Mouse (Mus musculus) heart, embryonic 13.5 days (tissue): ENCODE data around the gene Best2. TPM values are rescaled to one million over a fixed set of nuclear protein-coding genes. Genes with fewer than 3 reads are reported as not detected.

Experiments
- ATAC-seq: fragments of 200-750 bp; cut with Nextera tagmentation; 2 replicates; pipeline ENCODE4 v1.8.0; 2017; ENCODE audit warnings: moderate TSS enrichment; ENCODE audit not compliant: insufficient number of reproducible peaks, low FRiP score, low TSS enrichment; ENCODE audit errors: extremely low read depth
- H3K27ac ChIP-seq: fragments of 300-500 bp; sonication (generic); replicated peaks from 2 replicates; pipeline ENCODE4 v1.5.1; 2015; ENCODE audit warnings: moderate library complexity, mild to moderate bottlenecking, inconsistent platforms
- H3K27me3 ChIP-seq: fragments of 300-500 bp; sonication (generic); replicated peaks from 2 replicates; pipeline ENCODE4 v1.6.1; 2015; ENCODE audit warnings: mild to moderate bottlenecking, inconsistent platforms
- H3K36me3 ChIP-seq: fragments of 300-500 bp; sonication (generic); 2 replicates; pipeline ENCODE4 v1.6.1; 2015; ENCODE audit warnings: mild to moderate bottlenecking, inconsistent platforms
- H3K4me1 ChIP-seq: fragments of 300-500 bp; sonication (generic); 2 replicates; pipeline ENCODE4 v1.6.1; 2015; ENCODE audit warnings: inconsistent platforms
- H3K4me2 ChIP-seq: fragments of 300-500 bp; sonication (generic); 2 replicates; pipeline ENCODE4 v1.6.1; 2015; ENCODE audit warnings: inconsistent platforms, mild to moderate bottlenecking, moderate library complexity
- H3K4me3 ChIP-seq: fragments of 300-500 bp; sonication (generic); 2 replicates; pipeline ENCODE4 v1.5.1; 2015; ENCODE audit warnings: moderate library complexity, mild to moderate bottlenecking, inconsistent platforms
- H3K9ac ChIP-seq: fragments of 300-500 bp; sonication (generic); 2 replicates; pipeline ENCODE4 v1.6.1; 2015; ENCODE audit warnings: inconsistent platforms, mild to moderate bottlenecking, moderate library complexity
- H3K9me3 ChIP-seq: fragments of 300-500 bp; sonication (generic); 2 replicates; pipeline ENCODE4 v1.6.1; 2016; ENCODE audit warnings: inconsistent platforms
- WGBS: fragments of 180-500 bp; shearing (Covaris S2); methylation state at CpG from one replicate; pipeline ENCODE4 v1.1.7; 2015; ENCODE audit warnings: mixed read lengths; 5-methylcytosine and 5-hydroxymethylcytosine counted together
- polyA plus RNA-seq: library from polyadenylated mRNA; unstranded; fragments of >200 nt; fragmentation: Nextera tagmentation; extraction: Ambion mirVana; gene quantifications from 2 replicates; pipeline ENCODE4 v1.2.1, GENCODE M21; 2015

Gene Best2
- polyA plus RNA-seq, 1 experiment from 2014 or later: not detected

DNA sequence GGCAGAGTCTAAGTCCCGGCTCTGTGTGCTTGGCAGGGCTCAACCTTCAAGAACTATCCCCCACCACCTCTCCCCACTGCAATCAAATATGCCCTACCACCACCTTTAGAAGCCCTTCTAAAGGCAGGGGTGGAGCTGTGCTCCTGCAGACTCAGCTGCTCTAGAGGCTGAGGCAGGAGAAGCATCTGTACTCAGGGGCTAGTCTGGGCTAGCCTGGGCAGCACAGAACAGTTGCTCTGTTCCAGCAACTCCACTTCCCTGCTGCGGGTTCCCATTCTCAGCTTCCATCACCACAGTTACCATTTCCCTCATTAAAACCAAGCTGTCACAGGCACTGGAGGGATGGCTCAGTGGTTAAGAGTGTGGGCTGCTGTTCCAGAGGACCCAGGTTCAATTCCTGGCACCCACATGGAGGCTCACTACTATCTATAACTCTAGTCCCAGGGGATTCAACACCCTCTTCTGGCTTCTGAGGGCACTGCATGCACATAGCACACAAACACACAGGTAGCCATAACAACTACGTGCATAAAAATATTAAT is 7.3 kb upstream of the Best2 start:
- 92% methylated on average over 3 of the region's 3 CpGs for WGBS
- Histone ChIP-seq H3K9ac (no peak overlapping the region), H3K27ac (no peak overlapping the region), H3K4me3 (no peak overlapping the region), H3K36me3 (peaks cover 70% of the 10 kb centered on the region), H3K4me2 (no peak overlapping the region), H3K27me3 (no peaks in the 10 kb centered on the region), H3K4me1 (peaks cover 21% of the 10 kb centered on the region), H3K9me3 (no peaks in the 10 kb centered on the region)
- ATAC-seq: no peak

DNA sequence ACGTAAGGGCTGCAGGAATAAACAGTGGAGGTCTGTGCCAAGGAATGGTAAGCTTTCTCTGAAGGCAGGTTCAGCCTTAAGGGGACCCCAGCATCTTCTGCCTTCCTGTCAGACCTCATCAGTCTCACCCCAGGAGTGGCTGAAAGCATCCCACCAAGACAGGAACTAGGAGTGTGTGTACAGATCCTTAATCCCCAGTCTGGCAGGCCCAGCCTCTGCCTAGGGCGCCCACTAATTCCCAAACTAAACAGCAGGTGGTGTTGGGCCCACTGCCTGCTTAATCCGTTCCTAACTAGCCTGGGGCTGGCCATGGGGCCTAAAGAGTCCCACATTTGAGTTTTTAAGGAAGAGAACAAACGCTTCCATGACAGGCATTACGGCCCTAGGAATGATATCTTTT is 2.9 kb upstream of the Best2 start:
- H3K9ac ChIP-seq: no peak overlapping the region
- no peak overlapping the region for H3K4me3 ChIP-seq
- ATAC-seq: no peak
- H3K4me2 ChIP-seq: no peak overlapping the region
- WGBS: 51% methylated on average over 5 of the region's 5 CpGs
- H3K36me3 ChIP-seq: peaks cover 51% of the 10 kb centered on the region
- H3K9me3 ChIP-seq: no peaks in the 10 kb centered on the region
- H3K27ac ChIP-seq: no peak overlapping the region
- peaks cover 37% of the 10 kb centered on the region for H3K27me3 ChIP-seq
- no peaks in the 10 kb centered on the region for H3K4me1 ChIP-seq

GRCm38 (mm10) chr8:85016724-85017123 is 2.4 kb upstream of the Best2 start:
- Histone ChIP-seq H3K27me3 (peaks cover 41% of the 10 kb centered on the region), H3K9me3 (no peaks in the 10 kb centered on the region), H3K4me3 (no peak overlapping the region), H3K36me3 (peaks cover 46% of the 10 kb centered on the region), H3K27ac (no peak overlapping the region), H3K4me2 (no peak overlapping the region), H3K9ac (no peak overlapping the region), H3K4me1 (no peaks in the 10 kb centered on the region)
- ATAC-seq: no peak
- 66% methylated on average over 10 of the region's 10 CpGs for WGBS

DNA sequence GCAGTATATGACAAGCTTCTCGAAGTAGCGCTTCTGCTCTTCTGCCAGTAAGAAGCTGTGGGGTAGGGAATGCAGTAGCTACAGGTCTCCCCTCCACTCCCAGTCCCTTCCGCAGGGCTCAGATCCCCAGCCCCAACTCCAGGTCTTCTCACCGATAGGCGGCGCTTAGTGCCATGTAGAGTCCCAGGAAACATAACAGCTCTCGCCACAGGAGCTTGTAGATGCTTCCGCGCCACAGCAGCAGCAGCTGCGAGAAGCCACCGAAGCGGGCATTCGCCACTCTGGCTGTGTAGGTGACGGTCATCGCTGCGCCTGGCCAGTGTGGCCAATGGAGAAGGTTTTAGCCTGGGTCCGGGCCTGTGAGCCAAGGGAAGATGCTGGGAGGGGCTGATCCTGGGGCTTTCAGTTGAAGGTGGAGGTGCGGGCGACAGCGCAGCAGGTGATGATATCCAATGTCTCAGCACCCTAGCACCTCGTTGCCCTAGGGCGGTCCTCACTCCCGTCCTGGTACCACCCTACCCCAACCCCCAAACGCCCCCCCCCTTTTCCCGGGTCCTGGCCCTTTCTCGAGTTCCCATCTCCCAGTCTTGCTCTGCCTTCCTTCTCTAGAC is 996 bp downstream of the Best2 start:
- H3K27me3 ChIP-seq: peaks cover 75% of the 10 kb centered on the region
- H3K9me3 ChIP-seq: no peaks in the 10 kb centered on the region
- no peak overlapping the region for H3K27ac ChIP-seq
- H3K4me1 ChIP-seq: no peaks in the 10 kb centered on the region
- ATAC-seq: no peak; the same call in 1 of the 2 replicates
- peaks cover 12% of the 10 kb centered on the region for H3K36me3 ChIP-seq
- WGBS: 3% methylated on average over 25 of the region's 26 CpGs
- H3K4me2 ChIP-seq: peak overlapping the region; percentile 70
- H3K4me3 ChIP-seq: peak overlapping the region; percentile 42
- H3K9ac ChIP-seq: peak overlapping the region; percentile 60

- no peaks in the 10 kb centered on the region for H3K9me3 ChIP-seq
- H3K4me3 ChIP-seq: no peak overlapping the region
- WGBS: 13% methylated on average over 28 of the region's 28 CpGs
- no peaks in the 10 kb centered on the region for H3K36me3 ChIP-seq
- H3K27ac ChIP-seq: no peak overlapping the region
- H3K27me3 ChIP-seq: peaks cover 94% of the 10 kb centered on the region
- no peaks in the 10 kb centered on the region for H3K4me1 ChIP-seq
- no peak overlapping the region for H3K9ac ChIP-seq
- no peak for ATAC-seq
- no peak overlapping the region for H3K4me2 ChIP-seq
Measured at GRCm38 (mm10) chr8:85011242-85011641, 3.1 kb downstream of the Best2 start.

DNA sequence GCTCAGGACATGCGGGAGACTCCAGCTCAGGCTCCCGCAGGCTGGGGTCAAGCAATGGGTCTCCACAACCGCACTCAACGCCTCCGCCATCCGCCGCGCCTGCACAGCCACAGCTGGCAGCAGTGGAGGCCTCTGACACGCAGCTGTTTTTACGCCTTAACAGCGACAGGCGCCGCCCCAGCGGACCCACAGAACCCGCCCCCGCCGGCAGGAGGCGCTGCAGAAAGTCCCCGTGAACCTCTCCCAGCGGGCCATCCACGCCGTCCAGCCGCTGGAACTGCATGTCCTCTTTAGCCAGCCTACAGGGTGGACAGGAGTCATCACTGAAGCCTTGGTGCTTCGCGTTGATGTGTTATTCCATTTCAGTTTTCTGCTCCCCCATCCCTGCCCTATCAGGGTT is 6.6 kb downstream of the Best2 start:
- H3K4me1 ChIP-seq: no peaks in the 10 kb centered on the region
- no peaks in the 10 kb centered on the region for H3K36me3 ChIP-seq
- H3K27ac ChIP-seq: no peak overlapping the region
- H3K27me3 ChIP-seq: peaks cover 73% of the 10 kb centered on the region
- no peak overlapping the region for H3K4me3 ChIP-seq
- peak overlapping the region; percentile 22; the same call in 1 of the 2 replicates for H3K4me2 ChIP-seq
- no peaks in the 10 kb centered on the region for H3K9me3 ChIP-seq
- WGBS: 10% methylated on average over 25 of the region's 25 CpGs
- no peak for ATAC-seq
- H3K9ac ChIP-seq: no peak overlapping the region

- H3K9me3 ChIP-seq: no peaks in the 10 kb centered on the region
- H3K9ac ChIP-seq: peak overlapping the region; percentile 69
- peak overlapping the region; percentile 18 for H3K4me3 ChIP-seq
- peaks cover 46% of the 10 kb centered on the region for H3K27me3 ChIP-seq
- H3K27ac ChIP-seq: no peak overlapping the region
- peak overlapping the region; percentile 51 for H3K4me2 ChIP-seq
- H3K4me1 ChIP-seq: peaks cover 8% of the 10 kb centered on the region
- peak; percentile 53 for ATAC-seq
- H3K36me3 ChIP-seq: no peaks in the 10 kb centered on the region
- WGBS: 4% methylated on average over 19 of the region's 19 CpGs
Measured at GRCm38 (mm10) chr8:84997649-84998295, 16.6 kb downstream of the Best2 start.

GRCm38 (mm10) chr8:84996978-84997377 is 17.4 kb downstream of the Best2 start:
- Histone ChIP-seq H3K27me3 (peaks cover 50% of the 10 kb centered on the region), H3K4me2 (no peak overlapping the region), H3K27ac (no peak overlapping the region), H3K4me3 (no peak overlapping the region), H3K4me1 (peaks cover 8% of the 10 kb centered on the region), H3K36me3 (no peaks in the 10 kb centered on the region), H3K9me3 (no peaks in the 10 kb centered on the region), H3K9ac (no peak overlapping the region)
- WGBS: 82% methylated on average over 5 of the region's 5 CpGs
- no peak for ATAC-seq

- H3K4me2 ChIP-seq: no peak overlapping the region
- peaks cover 50% of the 10 kb centered on the region for H3K27me3 ChIP-seq
- no peaks in the 10 kb centered on the region for H3K36me3 ChIP-seq
- 18% methylated on average over 25 of the region's 25 CpGs for WGBS
- H3K9me3 ChIP-seq: no peaks in the 10 kb centered on the region
- no peak for ATAC-seq
- H3K4me3 ChIP-seq: no peak overlapping the region
- H3K4me1 ChIP-seq: peaks cover 14% of the 10 kb centered on the region
- H3K9ac ChIP-seq: 0 out of 2 replicates have a peak overlapping the region, but pooled peaks have one; percentile 6
- H3K27ac ChIP-seq: no peak overlapping the region
Measured at GRCm38 (mm10) chr8:84995680-84996079, 18.7 kb downstream of the Best2 start.

DNA sequence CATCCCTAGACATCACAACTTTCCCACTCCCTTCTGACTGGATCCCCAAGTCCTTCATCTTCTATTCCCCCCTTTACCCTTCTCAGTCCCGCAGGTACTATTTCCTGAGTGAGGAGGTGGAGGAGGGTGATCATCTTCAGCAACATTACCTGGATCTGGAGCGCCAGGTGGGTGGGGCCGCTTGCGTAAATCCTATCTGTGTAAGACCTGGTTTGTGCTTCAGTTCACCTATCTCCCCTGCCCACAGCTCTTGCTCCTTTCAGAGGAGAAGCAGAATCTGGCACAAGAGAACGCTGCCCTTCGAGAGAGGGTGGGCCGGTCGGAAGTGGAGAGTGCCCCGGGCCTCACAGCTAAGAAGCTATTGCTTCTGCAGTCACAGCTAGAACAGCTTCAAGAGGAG is 20.0 kb downstream of the Best2 start:
- Histone ChIP-seq H3K27me3 (peaks cover 50% of the 10 kb centered on the region), H3K4me1 (peaks cover 18% of the 10 kb centered on the region), H3K4me3 (no peak overlapping the region), H3K9ac (no peak overlapping the region), H3K9me3 (no peaks in the 10 kb centered on the region), H3K4me2 (no peak overlapping the region), H3K36me3 (no peaks in the 10 kb centered on the region), H3K27ac (no peak overlapping the region)
- WGBS: 89% methylated on average over 9 of the region's 9 CpGs
- ATAC-seq: no peak

DNA sequence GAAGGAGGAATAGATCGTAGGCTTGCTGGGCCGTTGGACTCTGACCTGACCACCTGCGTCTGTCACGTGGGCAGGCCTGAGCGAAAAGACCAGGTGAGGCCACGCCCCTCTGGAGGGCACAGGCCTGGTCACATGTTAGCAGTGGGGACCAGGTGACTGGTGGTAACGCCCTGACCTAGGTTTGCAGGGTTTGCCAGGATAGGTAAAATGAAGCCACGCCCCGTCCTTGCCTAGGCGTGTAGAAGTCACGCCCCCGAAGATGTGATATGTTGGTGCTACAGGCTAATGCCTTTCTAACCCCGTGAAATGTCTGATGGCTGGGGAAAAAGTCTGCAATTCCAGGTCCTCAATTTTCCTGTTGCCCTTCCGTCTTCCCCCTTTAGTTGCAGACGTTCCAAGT is 23.5 kb downstream of the Best2 start:
- WGBS: 1% methylated on average over 15 of the region's 15 CpGs
- Histone ChIP-seq H3K27me3 (peaks cover 49% of the 10 kb centered on the region), H3K27ac (peak overlapping the region; percentile 58), H3K4me3 (peak overlapping the region; percentile 58), H3K4me2 (peak overlapping the region; percentile 79), H3K9ac (peak overlapping the region; percentile 82), H3K9me3 (no peaks in the 10 kb centered on the region), H3K4me1 (peaks cover 24% of the 10 kb centered on the region), H3K36me3 (no peaks in the 10 kb centered on the region)
- peak; percentile 77 for ATAC-seq
